Mouse (Mus musculus) v-Abl transformed pro-B cells (cell line): ENCODE data around the gene Mrm2.
"Not testable (repeated sequence)": the region's sequence is repeated elsewhere in the genome, so short reads cannot be mapped to it uniquely, and the experiment has no call there.

ENCODE experiments used
- in situ Hi-C, 2 experiments: fragments of 400-800 bp; cut with MboI; formaldehyde crosslinking; loops; one replicate each; pipeline ENCODE4 v1.15.1; 2025; ENCODE audit not compliant: unreplicated experiment in 2 of 2

The Mrm2 gene

GRCm38 (mm10) chr5:140331615-140332512 lies at the start of gene Mrm2:
TSS of gene Mrm2 (minus strand) at chr5:140331898.
- in situ Hi-C loops: loop anchor here in 1 of 2 experiments (10.0 kb wide), 1 partner anchor 203 kb away; no protein-coding TSS in a partner anchor

- in situ Hi-C loops: no loop called here
Observed at GRCm38 (mm10) chr5:140381156-140381555, 49.5 kb upstream of the Mrm2 start.

GRCm38 (mm10) chr5:140379299-140379698 lies 47.6 kb upstream of the Mrm2 start:
- in situ Hi-C loops: no loop called here

- in situ Hi-C loops: no loop called here
Observed at GRCm38 (mm10) chr5:140378121-140378853, 46.6 kb upstream of the Mrm2 start.

- in situ Hi-C loops: no loop called here
Observed at GRCm38 (mm10) chr5:140375249-140375829, 43.6 kb upstream of the Mrm2 start.

GRCm38 (mm10) chr5:140374226-140374625 lies 42.5 kb upstream of the Mrm2 start:
- in situ Hi-C loops: no loop called here

GRCm38 (mm10) chr5:140373711-140374110 lies 42.0 kb upstream of the Mrm2 start:
- in situ Hi-C loops: no loop called here

- in situ Hi-C loops: no loop called here
Observed at GRCm38 (mm10) chr5:140371671-140372070, 40.0 kb upstream of the Mrm2 start.

GRCm38 (mm10) chr5:140370446-140371254 lies 39.0 kb upstream of the Mrm2 start:
- in situ Hi-C loops: no loop called here

GRCm38 (mm10) chr5:140369466-140369865 lies 37.8 kb upstream of the Mrm2 start:
- in situ Hi-C loops: no loop called here

GRCm38 (mm10) chr5:140368926-140369325 lies 37.2 kb upstream of the Mrm2 start:
- in situ Hi-C loops: no loop called here

- in situ Hi-C loops: not testable (repeated sequence)
Observed at GRCm38 (mm10) chr5:140368126-140368525, 36.4 kb upstream of the Mrm2 start.

- in situ Hi-C loops: no loop called here
Observed at GRCm38 (mm10) chr5:140364415-140364814, 32.7 kb upstream of the Mrm2 start.

GRCm38 (mm10) chr5:140359930-140360674 lies 28.4 kb upstream of the Mrm2 start:
- in situ Hi-C loops: no loop called here

- in situ Hi-C loops: no loop called here
Observed at GRCm38 (mm10) chr5:140357466-140357865, 25.8 kb upstream of the Mrm2 start.

GRCm38 (mm10) chr5:140355934-140356333 lies 24.2 kb upstream of the Mrm2 start:
- in situ Hi-C loops: no loop called here

GRCm38 (mm10) chr5:140352352-140352751 lies 20.7 kb upstream of the Mrm2 start:
- in situ Hi-C loops: no loop called here

- in situ Hi-C loops: no loop called here
Observed at GRCm38 (mm10) chr5:140350731-140351497, 19.2 kb upstream of the Mrm2 start.

GRCm38 (mm10) chr5:140349882-140350281 lies 18.2 kb upstream of the Mrm2 start:
- in situ Hi-C loops: no loop called here
